Mouse (Mus musculus) layer of hippocampus, adult 8-10 months (tissue): ENCODE results near the gene Mcrip2. TPM values are rescaled to one million over a fixed set of nuclear protein-coding genes. Genes with fewer than 3 reads are reported as not detected.

Experiments
- DNase-seq, 2 experiments: peaks; one replicate each; pipeline ENCODE4 v3.0.0; 2022; ENCODE audit warnings: low spot score in 2 of 2
- total RNA-seq, 4 experiments: library from RNA; stranded (reverse); gene quantifications; 2 replicates each; pipeline ENCODE4 v1.2.4; 2022

Mcrip2 gene
- 10 to 100 TPM; 16.9 to 26.9 (median 21.5) TPM for total RNA-seq

DNA sequence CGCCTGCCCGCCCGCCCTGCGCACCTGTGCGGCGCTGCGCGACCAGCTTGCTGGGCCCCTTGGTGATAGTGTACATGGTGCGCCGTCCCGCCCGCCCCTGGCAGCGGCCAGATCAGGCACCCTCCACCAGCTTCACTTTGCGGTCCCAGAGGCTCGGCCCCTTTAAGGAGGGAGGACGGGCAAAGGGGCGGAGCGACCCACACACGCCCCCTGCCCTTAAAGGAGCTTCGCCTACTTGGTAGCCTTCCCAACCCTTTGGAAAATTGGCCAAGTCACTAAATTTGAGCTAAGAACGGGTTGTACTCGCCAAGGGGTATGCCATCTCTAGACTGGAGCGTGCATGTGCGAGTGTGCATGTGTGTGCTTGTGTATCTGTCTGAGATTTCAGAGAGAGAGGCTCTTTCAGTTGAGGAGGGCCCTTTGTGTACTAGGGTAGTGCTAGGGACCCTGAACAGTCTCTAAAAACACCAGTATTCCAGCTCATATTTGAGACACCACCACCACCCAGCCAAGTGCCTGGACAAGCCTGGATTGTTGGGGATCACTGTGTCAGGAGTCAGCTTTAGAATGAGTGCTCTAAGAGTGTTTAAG is at the start of gene Mcrip2:
Gene Mcrip2, minus strand, starts transcription at position 164 of the 591 bp plus-strand sequence.
- DNase-seq: peak; percentile 72 to 78

DNA sequence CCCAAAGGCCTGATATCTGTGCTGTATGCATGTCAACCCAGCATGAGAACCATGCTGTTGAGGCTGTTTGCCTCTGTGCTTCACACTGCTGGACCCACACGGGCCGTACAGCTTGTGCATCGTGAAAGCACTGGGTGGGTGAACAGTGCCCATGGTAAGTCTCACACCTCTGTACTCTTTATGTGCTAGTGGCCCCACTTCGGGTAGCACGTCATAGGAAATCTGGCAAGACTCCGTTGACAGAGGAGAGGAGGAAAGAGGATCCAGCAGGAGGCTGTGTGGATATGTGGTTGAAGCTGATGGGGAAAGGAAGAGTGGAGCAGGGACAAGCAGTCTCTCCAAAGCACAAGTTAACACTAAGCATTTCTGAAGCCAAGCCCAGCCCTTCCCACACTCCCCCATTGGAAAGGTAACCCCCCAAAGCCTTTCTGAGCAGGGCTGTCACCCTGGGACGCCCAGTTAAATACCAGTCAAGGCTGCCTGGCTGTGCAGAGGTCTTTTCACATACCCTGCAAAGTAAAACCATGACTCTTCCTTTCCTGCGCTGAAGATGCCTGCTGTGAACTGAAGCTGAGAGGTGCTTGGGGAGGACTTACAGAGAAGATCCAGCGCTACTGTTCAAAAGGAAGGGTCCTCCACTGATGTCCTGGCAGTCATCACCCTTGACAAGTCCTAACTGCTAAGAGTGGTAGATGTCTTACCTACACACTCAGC is 49.6 kb upstream of the Mcrip2 start:
- no peak for DNase-seq

DNA sequence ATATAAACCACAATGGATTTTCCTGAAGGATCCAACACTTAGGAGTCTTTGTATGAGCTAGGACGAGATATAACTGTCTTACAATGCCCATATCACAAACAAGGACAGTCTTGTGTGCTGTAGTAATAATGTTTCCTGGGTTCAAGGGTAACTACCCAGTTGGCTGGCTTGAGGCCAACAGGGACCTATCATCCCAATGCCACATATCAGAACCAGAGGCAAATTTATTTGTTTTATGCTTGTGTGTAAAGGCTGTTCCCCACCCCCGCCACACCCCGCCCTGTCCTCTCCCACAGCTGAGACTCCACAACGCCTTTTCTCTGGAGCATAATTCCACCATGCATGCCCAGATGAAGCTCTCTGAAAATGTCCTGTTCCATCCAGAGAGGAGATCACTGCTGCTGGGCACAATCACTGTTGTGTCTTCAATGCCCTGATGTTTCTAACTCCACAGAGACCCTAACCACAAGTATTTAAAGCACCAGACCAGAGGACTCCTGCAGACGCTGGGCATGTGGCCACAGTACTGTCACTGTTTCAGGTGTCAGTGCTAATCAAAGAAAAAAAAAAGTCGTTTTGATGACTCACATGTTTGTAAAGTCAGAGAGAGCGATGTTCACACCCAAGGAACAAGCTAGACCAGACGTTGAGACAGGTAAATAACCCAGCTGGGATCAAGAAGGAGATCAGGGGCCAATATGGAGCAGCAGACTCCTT is 48.5 kb upstream of the Mcrip2 start:
- no peak for DNase-seq

DNA sequence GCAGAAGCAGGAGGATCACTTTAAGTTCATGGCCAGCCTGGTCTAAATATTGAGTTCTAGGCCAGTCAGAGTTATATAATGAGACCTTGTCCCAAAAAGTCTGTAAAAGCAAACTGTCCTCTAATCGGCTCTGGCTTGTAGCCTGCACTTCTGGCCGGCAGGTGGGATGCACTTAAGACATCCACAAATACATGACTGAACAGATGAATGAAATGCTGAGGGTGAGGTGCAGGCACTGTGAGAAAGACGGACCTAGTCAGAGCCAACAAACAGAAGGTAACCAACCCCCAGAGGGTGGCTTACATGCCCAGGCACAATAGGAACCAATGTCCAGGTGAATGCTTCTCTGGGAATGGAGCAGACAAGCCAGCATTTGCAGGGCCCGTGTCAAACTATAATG is 45.7 kb upstream of the Mcrip2 start:
- DNase-seq: no peak

DNA sequence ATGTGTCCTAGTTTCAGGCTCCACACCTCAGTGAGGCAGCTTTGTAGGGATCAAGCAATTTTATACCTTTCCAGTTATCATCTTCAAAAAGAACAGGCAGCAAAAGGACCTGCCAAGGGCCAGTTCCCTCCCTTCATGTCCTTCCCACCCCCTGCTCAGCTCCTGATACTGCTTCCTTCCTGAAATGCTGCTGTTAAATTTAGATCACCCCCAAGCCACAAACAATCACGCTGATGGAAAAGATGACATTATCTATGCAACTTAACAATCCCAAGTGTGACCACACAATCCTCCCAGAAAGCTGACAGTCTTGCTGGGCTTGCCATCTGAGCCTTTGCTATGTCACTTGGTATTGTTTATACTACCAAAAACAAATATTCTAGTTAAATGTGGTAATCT is 45.3 kb upstream of the Mcrip2 start:
- no peak for DNase-seq

DNA sequence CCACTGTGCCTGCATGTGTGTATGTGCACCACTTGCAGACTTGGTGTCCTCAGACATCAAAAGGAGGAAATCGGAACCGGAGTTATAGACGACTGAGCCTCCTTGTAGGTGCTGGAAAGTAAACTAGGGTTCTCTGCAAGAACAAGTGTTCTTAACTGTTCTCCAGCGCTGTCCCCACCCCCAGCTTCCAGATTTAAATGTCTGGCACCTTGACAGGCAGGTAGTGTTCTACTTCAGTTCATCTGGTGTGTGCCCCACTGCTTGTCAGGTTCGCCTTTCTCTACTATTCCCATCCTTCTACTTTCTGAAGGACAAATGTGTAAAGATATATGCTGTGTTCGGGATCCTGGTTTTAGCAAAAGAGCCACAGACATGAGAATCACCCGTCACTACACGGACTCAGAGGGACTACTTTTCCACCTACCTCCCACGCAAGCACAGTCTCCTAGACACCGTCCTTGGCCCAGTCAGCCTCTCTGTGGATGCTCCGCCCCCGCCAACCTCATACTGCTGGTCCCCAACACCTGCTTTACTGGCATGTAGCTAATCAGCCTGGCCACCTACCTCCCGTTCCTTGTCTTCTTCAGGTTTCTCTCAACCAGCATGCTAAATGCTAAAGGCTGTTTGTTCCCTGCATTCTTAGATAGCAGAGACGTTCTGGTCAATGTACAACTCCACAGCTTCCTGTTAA is 44.8 kb upstream of the Mcrip2 start:
- DNase-seq: peak; percentile 68 to 72

DNA sequence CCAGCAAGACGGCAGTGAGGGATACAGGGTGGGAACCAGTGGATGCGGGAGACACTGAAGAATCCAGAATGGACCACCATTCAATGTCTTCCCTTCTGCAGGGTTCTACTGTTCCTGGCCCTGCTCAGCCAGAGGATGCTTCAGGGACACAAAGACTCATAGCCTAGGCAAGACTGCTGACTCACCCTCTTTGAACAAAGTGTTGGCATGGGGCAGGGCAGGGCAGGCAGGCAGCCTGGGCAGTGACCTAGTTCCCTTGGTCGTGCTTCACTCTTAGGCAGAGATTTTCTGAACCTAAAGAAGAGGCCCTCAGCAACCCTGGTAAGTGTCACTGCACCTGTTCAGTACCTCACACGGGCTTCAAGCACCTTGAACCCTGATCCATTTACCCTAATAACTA is 43.3 kb upstream of the Mcrip2 start:
- no peak for DNase-seq

DNA sequence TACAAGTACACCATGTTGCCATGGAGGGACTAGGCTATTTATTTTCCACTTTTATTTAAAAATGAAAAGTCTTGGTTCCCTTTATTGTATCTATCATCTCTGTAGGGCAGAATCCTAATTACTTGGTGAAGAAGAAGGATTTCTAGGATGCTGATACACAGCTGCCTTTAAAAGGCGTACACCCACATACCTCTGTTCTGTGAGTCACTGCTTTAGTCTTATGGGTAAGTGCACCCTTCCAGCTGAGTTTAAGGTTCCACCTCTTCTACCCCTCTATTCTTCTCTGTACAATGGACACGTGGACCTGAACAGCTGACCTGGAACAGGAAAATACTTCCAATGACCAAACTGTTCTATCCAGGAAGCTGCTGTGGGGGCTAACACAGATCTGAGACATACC is 39.1 kb upstream of the Mcrip2 start:
- no peak for DNase-seq

DNA sequence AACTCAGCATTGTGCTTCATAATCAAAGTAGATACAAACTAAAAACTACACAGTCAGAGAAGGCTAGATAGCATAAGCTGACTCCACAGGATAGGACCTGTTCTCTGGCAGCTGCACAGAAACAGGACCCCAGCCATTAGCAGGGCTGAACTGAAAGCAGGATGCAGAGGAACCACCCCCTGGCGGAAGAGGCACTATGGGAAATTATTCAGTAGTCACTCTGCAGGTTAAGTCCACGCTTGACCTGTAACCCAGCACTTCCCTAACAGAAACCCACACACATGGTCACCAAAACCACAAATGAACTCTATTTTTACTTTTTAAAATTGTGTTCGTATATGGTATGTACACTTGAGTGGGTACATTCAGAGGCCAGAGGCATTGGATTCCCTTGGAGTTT is 34.5 kb upstream of the Mcrip2 start:
- DNase-seq: no peak

DNA sequence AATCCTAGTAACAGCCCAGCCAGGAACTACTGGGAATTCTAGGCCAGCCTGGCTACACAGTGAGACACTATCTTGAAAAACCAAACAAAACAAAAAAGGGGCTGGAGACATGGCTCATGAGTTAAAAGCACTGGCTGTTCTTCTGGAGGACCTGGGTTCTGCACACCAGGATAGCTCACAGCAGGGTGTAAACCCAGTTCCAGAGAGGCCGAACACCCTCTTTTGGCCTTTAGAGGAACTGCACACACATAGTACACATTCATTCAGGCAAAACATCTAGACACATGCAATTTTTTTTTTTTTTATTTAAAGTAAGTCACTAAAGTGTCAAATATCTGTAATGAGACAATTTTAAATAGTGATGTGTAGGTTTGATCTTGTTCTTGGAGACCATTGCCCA is 31.6 kb upstream of the Mcrip2 start:
- DNase-seq: no peak

DNA sequence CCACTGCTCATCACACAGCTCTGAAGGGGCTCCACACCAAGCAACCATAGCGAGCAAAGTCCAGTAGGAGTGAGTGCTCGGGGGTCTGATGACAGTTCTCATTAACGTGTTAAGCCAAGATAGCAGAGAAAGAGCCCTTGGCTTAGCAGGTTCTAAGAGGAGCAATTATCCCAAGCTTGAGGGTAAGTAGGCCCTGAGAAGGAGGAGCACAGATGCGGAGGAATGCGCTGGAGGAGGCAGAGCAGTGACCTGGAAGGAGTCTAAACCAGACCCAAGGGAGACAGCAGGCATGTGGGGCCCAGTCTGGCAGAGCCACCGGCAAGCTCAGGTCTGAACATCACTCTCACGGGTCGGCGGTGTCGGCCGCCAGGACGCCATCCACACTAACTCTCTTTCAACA is 27.3 kb upstream of the Mcrip2 start:
- no peak for DNase-seq

DNA sequence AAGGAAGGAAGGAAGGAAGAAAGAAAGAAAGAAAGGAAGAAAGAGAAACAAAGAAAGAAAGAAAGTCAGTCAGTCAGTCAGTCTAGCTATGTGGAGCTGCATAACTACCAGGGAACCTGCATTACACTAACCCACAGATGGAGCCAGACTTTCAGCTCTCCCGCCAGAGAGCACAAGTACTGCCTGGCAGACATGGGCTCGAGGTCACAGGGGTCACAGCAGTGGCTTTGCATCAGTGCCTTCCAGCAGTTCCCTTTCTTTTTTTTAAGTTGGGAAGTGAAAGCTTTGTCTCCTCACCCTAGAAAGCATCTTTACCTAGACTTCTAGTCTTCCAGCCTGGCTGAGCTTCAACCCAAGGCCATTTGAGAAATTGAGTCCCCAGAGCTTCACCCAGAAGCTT is 26.9 kb upstream of the Mcrip2 start:
- DNase-seq: no peak

DNA sequence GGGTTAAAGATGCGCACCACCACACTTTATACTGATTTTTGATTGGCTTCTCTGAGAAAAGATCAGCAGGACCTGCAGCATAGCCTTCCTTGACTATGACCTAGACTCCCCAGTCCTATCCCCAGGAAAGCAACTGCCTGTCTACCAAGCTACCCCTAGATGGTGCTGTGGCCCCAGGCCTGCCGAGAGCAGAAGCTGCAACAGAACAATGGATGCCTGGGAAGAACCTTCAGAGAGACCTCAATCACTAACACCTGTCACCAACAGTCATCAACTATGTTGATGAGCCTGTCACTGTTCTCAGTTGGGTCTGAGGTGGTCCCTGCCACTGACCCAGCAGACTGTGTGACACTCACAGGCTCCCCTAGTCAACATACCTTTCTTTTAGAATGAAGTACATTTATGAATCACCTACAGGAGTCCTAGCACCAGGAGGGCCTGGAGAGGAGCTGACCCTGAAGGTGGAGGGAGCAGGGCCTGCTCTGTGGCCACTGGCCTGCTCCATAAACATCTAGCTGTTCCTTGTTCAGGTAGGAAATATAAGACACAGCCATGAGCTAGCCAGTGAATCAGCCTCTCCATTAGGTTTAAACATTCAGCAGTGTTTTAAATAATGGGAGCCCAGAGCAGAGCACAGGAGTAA is 25.5 kb upstream of the Mcrip2 start:
- peak in 1 of 2 experiments; percentile 75 for DNase-seq

DNA sequence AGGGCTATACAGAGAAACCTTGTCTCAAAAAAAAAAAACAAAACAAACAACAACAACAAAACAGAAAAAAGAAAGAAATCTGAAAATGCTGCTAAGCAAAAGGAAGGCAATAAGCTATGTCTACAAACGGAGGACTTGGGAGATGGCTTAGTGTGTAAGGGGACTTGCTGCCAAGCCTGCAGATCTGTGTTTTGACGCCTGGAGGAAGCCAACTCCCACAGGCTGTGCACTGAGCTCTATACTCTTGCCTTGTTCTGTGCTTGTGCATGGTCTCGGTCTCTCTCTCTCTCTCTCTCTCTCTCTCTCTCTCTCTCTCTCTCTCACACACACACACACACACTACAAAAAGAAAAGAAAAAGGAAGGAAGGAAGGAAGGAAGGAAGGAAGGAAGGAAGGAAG is 20.3 kb upstream of the Mcrip2 start:
- DNase-seq: no peak

DNA sequence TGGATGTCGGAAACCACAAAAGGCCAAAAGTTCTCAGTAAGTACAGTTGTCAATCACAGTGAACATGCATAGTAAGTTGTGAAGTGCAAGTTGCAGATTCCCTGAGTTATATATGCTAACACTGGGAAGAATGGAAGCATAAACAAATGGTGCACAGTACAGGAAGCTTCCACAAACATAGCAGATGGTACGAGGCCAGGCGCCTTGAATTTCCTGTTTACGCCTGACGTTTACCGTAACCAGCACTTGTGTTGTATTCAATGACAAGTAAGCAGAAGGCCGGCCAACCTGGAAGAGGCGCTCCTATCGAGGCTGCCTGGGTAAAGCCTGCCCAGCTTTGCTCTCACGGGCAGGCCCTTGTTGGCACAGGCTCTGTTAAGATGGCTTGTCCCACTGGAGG is 18.9 kb upstream of the Mcrip2 start:
- no peak for DNase-seq

DNA sequence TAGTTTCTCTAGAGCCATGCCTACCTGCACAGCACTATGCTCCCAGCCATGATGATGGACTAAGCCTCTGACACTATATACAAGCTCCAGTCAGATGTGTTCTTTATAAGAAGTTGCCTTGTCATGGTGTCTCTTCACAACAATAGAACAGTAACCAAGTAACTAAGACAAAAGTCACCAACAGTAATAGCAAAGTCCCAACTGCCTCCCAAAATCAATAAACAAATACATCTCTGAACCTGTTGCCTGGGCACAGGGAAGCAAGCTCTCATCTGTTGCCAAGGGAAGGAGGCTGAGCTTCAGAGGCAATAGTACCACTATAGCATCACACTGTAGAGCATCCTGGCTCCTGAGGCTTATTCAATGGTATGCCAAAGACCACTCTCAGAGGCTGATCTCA is 18.2 kb upstream of the Mcrip2 start:
- no peak for DNase-seq

DNA sequence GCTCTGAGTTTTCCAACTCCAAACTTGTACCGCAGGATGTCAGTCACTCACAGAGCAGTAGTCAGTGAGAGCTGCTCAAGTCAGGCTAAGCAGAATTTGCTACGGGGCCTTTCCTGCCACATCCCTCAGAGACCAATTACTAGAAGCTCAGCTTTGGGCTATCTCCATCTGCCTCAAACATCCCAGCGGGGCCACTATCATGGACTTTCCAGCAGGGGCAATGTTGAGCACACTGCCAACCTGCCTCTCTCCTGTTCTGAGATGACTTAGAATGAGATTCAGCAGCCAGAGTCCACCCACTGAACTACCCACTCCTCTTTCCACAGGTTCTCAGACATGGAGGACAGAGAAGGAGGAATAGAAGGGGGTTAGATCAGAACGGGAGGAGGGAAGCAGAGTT is 17.1 kb upstream of the Mcrip2 start:
- no peak for DNase-seq

DNA sequence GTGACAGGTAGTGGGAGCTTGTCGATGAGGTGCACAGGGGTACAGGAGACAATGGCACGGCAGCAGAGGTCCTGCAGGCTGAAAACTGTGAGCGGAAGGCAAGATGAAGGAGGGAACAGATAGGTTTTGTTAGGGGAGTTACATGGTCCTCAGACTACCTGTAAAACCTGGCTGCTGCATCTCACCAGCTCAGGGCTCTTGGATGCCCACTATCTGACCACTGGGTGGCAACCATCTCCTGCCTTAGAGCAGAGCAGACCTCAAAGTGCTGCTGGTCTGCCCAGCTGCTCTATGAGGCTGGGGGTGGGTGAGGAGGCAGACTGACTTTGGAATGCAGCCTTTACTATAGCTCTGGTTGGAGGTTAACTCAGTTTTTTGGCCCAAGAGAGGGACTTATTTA is 15.3 kb upstream of the Mcrip2 start:
- no peak for DNase-seq

DNA sequence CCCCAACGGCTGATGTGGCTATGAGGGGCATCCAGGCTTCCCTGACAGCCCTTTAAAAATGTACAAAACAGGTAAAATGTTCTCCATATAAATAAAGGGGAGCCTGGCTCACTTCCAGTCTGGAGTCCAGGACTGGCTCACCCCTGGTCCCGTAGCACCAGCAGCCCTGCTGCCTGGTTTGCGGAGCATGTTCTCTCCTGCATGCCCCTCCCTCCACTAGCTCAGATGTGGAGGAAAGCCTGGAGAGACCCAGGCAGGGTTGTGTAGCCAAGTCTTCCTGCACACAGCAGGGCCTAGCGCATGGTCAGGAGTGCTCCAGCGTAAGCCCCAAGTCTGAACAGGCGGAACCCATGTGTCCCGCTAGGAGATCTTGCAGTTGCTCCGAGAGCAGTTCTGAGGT is 14.7 kb upstream of the Mcrip2 start:
- no peak for DNase-seq

DNA sequence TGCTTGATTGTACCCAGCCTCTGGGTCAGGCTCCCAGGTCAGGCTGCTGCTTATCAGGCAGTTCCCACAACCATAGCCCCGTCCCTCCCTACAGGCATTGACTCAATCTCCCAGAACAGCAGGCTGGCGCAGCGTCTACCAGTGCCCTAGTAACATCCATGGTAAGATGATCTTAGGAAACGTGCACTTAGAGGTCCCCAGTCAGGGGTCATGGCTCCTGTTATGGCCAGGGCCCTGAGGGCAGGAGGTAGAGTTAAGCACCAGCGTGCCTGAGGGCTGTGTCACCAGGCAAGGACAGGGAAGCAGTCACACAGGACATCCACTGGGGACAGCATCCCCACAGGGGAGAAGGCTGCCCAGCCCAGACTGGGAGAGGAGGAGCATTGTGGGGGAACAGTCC is 13.7 kb upstream of the Mcrip2 start:
- DNase-seq: no peak

DNA sequence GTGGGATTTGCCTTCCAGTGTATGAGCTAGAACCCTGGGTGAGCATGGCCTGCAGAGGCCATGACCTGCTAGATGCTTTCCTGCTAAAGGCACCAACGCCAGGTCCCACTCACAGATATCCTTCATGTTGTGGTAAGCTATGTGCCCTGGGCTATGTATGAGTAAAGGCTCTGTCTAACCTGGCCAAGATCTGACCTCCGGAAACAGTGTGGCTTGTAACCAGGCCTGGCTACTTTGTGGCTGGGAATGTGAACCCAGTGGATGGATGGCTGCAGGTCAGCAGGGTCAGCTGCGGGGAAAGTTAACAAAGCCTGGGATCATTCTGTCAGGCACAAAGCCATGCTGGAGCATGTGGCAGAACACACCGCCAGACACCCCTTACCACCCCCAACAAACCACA is 13.1 kb upstream of the Mcrip2 start:
- DNase-seq: no peak
